Mouse (Mus musculus) forebrain, embryonic 11.5 days (tissue): Measurements from ENCODE around the gene Tubgcp6. TPM values are rescaled to one million over a fixed set of nuclear protein-coding genes. Genes with fewer than 3 reads are reported as not detected.

ENCODE experiments used
- ATAC-seq: fragments of 200-750 bp; cut with Nextera tagmentation; replicated peaks from 2 replicates; pipeline ENCODE4 v1.8.0; 2017; ENCODE audit warnings: moderate TSS enrichment; ENCODE audit not compliant: low FRiP score
- DNase-seq: peaks from one replicate; pipeline ENCODE4 v3.0.0-alpha.2; 2017; ENCODE audit warnings: low spot score
- H3K27ac ChIP-seq: fragments of 300-500 bp; sonication (generic); 2 replicates; pipeline ENCODE4 v1.5.1; 2014; ENCODE audit warnings: low read depth, low read length
- H3K27me3 ChIP-seq: fragments of 300-500 bp; sonication (generic); 2 replicates; pipeline ENCODE4 v1.6.1; 2014; ENCODE audit warnings: mild to moderate bottlenecking, low read length, mixed read lengths; ENCODE audit not compliant: control insufficient read depth, insufficient read depth
- H3K36me3 ChIP-seq: fragments of 300-500 bp; sonication (generic); 2 replicates; pipeline ENCODE4 v1.6.1; 2014; ENCODE audit warnings: mild to moderate bottlenecking, low read length, moderate library complexity, mixed read lengths; ENCODE audit not compliant: control insufficient read depth, insufficient read depth
- H3K4me1 ChIP-seq: fragments of 300-500 bp; sonication (generic); replicated peaks from 2 replicates; pipeline ENCODE4 v1.6.1; 2014; ENCODE audit warnings: low read length, mixed read lengths; ENCODE audit not compliant: control insufficient read depth, insufficient read depth
- H3K4me2 ChIP-seq: fragments of 300-500 bp; sonication (generic); 2 replicates; pipeline ENCODE4 v1.6.1; 2014; ENCODE audit warnings: low read depth, mild to moderate bottlenecking, low read length, moderate library complexity, mixed read lengths; ENCODE audit not compliant: severe bottlenecking
- H3K4me3 ChIP-seq: fragments of 300-500 bp; sonication (generic); 2 replicates; pipeline ENCODE4 v1.5.1; 2014; ENCODE audit warnings: low read depth, low read length
- H3K9ac ChIP-seq: fragments of 300-500 bp; sonication (generic); 2 replicates; pipeline ENCODE4 v1.6.1; 2014; ENCODE audit warnings: low read length
- H3K9me3 ChIP-seq: fragments of 300-500 bp; sonication (generic); 2 replicates; pipeline ENCODE4 v1.6.1; 2016; ENCODE audit warnings: low read length, mixed read lengths; ENCODE audit not compliant: control insufficient read depth
- WGBS: fragments of 180-500 bp; shearing (Covaris S2); extraction: QIAGEN DNeasy Blood & Tissue Kit; methylation state at CpG from one replicate; pipeline ENCODE4 v1.1.7; 2014; 5-methylcytosine and 5-hydroxymethylcytosine counted together
- polyA plus RNA-seq: library from polyadenylated mRNA; unstranded; fragments of >200 nt; fragmentation: Nextera tagmentation; extraction: Ambion mirVana; gene quantifications from 2 replicates; pipeline ENCODE4 v1.2.1, GENCODE M21; 2014

The Tubgcp6 gene
- polyA plus RNA-seq, 1 experiment from 2014 or later: 24.2 TPM

GRCm38 (mm10) chr15:89061761-89062517 is 61.0 kb downstream of the Tubgcp6 start:
- no peak overlapping the region for H3K9ac ChIP-seq
- no peak overlapping the region for H3K4me2 ChIP-seq
- no peak for DNase-seq
- H3K27ac ChIP-seq: no peak overlapping the region
- WGBS: 88% methylated on average over 6 of the region's 6 CpGs
- peaks cover 24% of the 10 kb centered on the region for H3K27me3 ChIP-seq
- peaks cover 4% of the 10 kb centered on the region; the same call in 1 of the 2 replicates for H3K4me1 ChIP-seq
- ATAC-seq: no peak
- no peak overlapping the region for H3K4me3 ChIP-seq
- H3K9me3 ChIP-seq: no peaks in the 10 kb centered on the region
- no peaks in the 10 kb centered on the region for H3K36me3 ChIP-seq

- WGBS: 88% methylated on average over 12 of the region's 12 CpGs
- no peak for ATAC-seq
Observed at GRCm38 (mm10) chr15:89060811-89061460, 62.0 kb downstream of the Tubgcp6 start.

GRCm38 (mm10) chr15:89060032-89060681 is 62.8 kb downstream of the Tubgcp6 start:
- Histone ChIP-seq H3K4me3 (peak overlapping the region; percentile 78), H3K4me2 (peak overlapping the region; percentile 91), H3K36me3 (no peaks in the 10 kb centered on the region), H3K27me3 (peaks cover 17% of the 10 kb centered on the region), H3K27ac (no peak overlapping the region), H3K9ac (peak overlapping the region; percentile 79), H3K4me1 (peaks cover 4% of the 10 kb centered on the region; the same call in 1 of the 2 replicates), H3K9me3 (no peaks in the 10 kb centered on the region)
- ATAC-seq (peak; percentile 64), DNase-seq (peak; percentile 78)
- 2% methylated on average over 40 of the region's 48 CpGs for WGBS

More at GRCm38 (mm10) chr15:89060811-89061460, 62.0 kb downstream of the Tubgcp6 start:
- Histone ChIP-seq H3K4me2 (peak overlapping the region; percentile 91), H3K4me3 (no peak overlapping the region), H3K9me3 (no peaks in the 10 kb centered on the region), H3K4me1 (peaks cover 4% of the 10 kb centered on the region; the same call in 1 of the 2 replicates), H3K27ac (no peak overlapping the region), H3K9ac (peak overlapping the region; percentile 79; the same call in 1 of the 2 replicates), H3K36me3 (no peaks in the 10 kb centered on the region), H3K27me3 (peaks cover 17% of the 10 kb centered on the region)
- peak; percentile 51 for DNase-seq

GRCm38 (mm10) chr15:89059161-89059931 is 63.6 kb downstream of the Tubgcp6 start, which contains the start of gene Panx2:
Panx2 (plus strand) TSS chr15:89059734.
- no peak within 1 kb of the TSS for H3K27ac ChIP-seq
- peak within 1 kb of the TSS; percentile 79 for H3K9ac ChIP-seq
- peaks cover 17% of the 10 kb centered on the region for H3K27me3 ChIP-seq
- WGBS: 2% methylated on average over 36 of the region's 57 CpGs
- H3K36me3 ChIP-seq: no peaks in the 10 kb centered on the region
- ATAC-seq (peak; percentile 55), DNase-seq (peak; percentile 68)
- no peaks in the 10 kb centered on the region for H3K9me3 ChIP-seq
- H3K4me2 ChIP-seq: peak within 1 kb of the TSS; percentile 91
- peak within 1 kb of the TSS; percentile 78 for H3K4me3 ChIP-seq
- peaks cover 4% of the 10 kb centered on the region; the same call in 1 of the 2 replicates for H3K4me1 ChIP-seq

GRCm38 (mm10) chr15:89058736-89059135 is 64.2 kb downstream of the Tubgcp6 start:
- Histone ChIP-seq H3K27me3 (peaks cover 17% of the 10 kb centered on the region), H3K36me3 (no peaks in the 10 kb centered on the region), H3K4me2 (peak overlapping the region; percentile 91; the same call in 1 of the 2 replicates), H3K4me1 (peaks cover 4% of the 10 kb centered on the region; the same call in 1 of the 2 replicates), H3K4me3 (no peak overlapping the region), H3K9me3 (no peaks in the 10 kb centered on the region), H3K9ac (peak overlapping the region; percentile 79; the same call in 1 of the 2 replicates), H3K27ac (no peak overlapping the region)
- WGBS: 26% methylated on average over 6 of the region's 6 CpGs
- ATAC-seq (no peak), DNase-seq (peak; percentile 50)

GRCm38 (mm10) chr15:89054666-89055065 is 68.2 kb downstream of the Tubgcp6 start:
- Histone ChIP-seq H3K27ac (no peak overlapping the region), H3K4me1 (no peaks in the 10 kb centered on the region), H3K27me3 (peaks cover 10% of the 10 kb centered on the region), H3K4me2 (no peak overlapping the region), H3K36me3 (no peaks in the 10 kb centered on the region), H3K4me3 (no peak overlapping the region), H3K9ac (no peak overlapping the region), H3K9me3 (no peaks in the 10 kb centered on the region)
- WGBS: 93% methylated on average over 7 of the region's 7 CpGs
- ATAC-seq: no peak
- peak; percentile 24 for DNase-seq
